Mouse (Mus musculus): Measurements from ENCODE around the gene Tmem120b.

DNA sequence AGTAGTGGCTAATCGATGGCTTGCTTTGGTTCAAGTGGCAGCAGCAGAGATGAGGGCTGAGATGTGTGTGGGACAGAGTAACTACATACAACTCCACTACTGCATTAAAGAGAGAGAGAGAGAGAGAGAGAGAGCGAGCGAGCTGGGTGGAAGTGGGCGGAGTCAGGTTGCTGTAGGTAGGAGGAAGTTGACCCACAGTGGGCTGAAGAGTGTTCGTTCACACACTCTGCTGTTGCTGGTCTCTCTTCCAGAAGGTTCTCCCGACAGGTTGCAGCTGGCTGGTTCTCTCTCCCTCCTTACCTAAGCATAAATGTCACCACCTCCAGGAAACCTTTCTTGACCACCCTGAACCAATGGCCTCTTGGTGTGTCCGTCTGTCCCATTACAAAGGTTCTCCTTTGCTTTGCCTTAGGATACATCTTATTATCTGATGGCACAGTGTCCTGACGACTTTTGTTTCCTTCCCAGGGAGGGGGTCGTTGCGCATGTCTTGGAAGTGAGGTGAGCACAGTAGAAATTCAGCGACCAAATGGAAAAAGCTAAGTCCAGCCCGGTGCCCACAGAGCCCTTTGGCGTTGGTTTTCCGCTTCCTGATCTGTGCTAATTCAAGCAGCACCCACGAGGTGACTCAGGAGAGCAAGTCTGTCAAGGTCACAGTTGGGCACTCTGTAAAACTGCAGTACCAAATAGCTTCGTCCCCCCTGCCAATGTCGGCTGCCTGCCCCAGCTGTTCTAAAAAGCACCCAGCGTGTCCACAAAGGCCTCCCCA is 57.6 kb downstream of the Tmem120b start:
- no peak for TF ChIP-seq MAX (IDR thresholded peaks at IDR 0.05; ENCODE audit: low read length)
- no peak for TF ChIP-seq CTCF (conservative IDR thresholded peaks at IDR 0.05 in 1 of 2, IDR thresholded peaks at IDR 0.05 in 1 of 2; ENCODE audit: low read depth in 2 of 2, low read length in 2 of 2)
- TF ChIP-seq UBTF (IDR thresholded peaks at IDR 0.05; ENCODE audit: low read depth, low read length), result no peak
- no peak for TF ChIP-seq HCFC1 (IDR thresholded peaks at IDR 0.05; ENCODE audit: low read depth, low read length)
- no peak for TF ChIP-seq MEF2A (IDR thresholded peaks at IDR 0.05; ENCODE audit: borderline replicate concordance, low read depth, low read length)
- peak; percentile 55 for TF ChIP-seq ETS1 (conservative IDR thresholded peaks at IDR 0.05; ENCODE audit: low read depth, low read length)
- 0 out of 2 replicates have a peak, but pooled peaks have one; percentile 5 for TF ChIP-seq MAFK (IDR thresholded peaks at IDR 0.05; ENCODE audit: insufficient replicate concordance, low read length)
- TF ChIP-seq EP300 (IDR thresholded peaks at IDR 0.05; ENCODE audit: low read length), result no peak
- TF ChIP-seq CHD2 (IDR thresholded peaks at IDR 0.05; ENCODE audit: low read length), result no peak
- TF ChIP-seq POLR2A (IDR thresholded peaks at IDR 0.05; ENCODE audit: low read depth, low read length), result peak; percentile 67
- no peak; the same call in 1 of the 2 replicates for TF ChIP-seq TBP (conservative IDR thresholded peaks at IDR 0.05; ENCODE audit: low read depth, low read length)

Measured in CH12.LX (cell line).